Mouse (Mus musculus) urinary bladder, postnatal 14 days (tissue): ENCODE results near the gene Txlna.
A peak's percentile ranks its signal among the peaks of the same experiment; 100 is the strongest.

Experiments used
- DNase-seq: peaks from one replicate; pipeline ENCODE4 v3.0.0; 2021; ENCODE audit warnings: low spot score

The Txlna gene

GRCm38 (mm10) chr4:129588865-129589264 is 52.0 kb downstream of the Txlna start:
- no peak for DNase-seq

DNA sequence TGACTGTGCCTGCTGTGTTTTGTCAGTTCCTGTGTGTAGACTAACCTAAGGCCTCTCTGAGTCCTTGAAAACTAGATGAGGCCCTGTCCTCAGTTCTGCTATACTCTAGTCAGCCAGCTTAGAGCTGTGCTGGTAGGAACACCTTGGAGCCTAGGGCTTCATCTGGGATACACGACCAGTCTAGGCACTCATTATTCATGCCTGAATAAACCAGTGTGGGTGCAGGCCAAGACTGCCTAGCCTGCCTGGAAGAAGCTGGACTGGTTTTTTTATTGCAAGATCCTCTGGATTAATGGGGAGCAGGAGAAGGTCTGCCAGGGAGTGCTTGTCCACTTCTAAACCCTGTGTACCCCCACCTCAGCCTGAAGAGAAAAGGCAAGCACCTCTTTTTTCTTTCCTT is 53.9 kb downstream of the Txlna start:
- DNase-seq, result no peak

GRCm38 (mm10) chr4:129585773-129586172 is 55.1 kb downstream of the Txlna start:
- DNase-seq, result no peak

DNA sequence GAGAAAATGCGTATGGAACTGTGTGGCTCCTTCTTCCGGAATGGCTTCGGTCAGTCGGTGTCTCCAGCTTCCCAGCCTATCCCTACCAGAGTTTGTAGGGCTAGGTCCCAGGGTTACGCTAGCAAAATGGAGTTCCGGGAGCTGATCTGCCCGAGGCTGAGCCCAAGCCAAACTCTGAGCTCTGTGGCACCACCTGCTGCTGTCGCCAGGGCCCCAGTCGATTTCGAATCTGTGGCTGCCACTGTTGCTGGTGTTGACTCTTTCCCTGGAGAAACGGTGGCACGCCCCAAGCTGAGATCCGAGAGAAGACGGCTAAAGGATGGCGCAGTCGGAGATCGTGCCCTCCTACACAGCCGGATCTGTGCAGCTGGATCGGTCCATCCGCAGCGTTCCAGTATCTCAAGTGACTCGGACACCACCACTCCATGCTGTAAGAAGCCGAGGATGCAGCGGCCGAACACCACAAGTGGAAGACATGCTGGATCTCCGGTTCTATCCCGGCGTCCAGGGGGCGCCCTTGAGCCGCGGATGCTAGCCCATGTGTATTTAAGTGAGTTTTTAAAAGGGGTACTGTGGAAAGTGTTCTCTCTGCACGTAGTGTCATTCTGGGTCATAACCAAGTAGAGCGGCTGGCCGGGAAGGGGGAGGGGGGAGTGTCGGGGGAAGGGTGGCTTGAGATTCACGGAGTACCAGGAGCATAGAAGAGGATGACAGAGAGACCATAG is 55.8 kb downstream of the Txlna start:
- peak; percentile 89 for DNase-seq

- no peak for DNase-seq
Measured at GRCm38 (mm10) chr4:129584370-129584769, 56.5 kb downstream of the Txlna start.

DNA sequence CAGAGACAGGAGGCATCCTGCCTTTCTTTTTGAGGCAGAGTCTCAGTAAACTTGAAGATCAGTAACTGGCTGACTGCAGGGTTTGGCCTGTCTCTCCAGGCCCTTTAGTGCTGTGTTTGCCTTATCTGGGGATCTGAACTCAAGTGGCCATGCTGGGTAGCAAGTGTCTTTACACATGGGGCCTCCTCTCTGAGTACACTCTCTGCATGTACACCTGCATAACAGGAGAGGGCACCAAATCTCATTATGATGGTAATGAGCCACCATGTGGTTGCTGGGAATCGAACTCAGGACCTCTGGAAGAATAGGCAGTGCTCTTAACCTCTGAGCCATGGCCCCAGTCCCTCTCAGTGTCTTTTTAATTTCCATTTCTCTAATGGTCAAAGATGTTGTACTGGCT is 58.6 kb downstream of the Txlna start:
- DNase-seq, result no peak

- DNase-seq, result no peak
Measured at GRCm38 (mm10) chr4:129580347-129580746, 60.5 kb downstream of the Txlna start.

DNA sequence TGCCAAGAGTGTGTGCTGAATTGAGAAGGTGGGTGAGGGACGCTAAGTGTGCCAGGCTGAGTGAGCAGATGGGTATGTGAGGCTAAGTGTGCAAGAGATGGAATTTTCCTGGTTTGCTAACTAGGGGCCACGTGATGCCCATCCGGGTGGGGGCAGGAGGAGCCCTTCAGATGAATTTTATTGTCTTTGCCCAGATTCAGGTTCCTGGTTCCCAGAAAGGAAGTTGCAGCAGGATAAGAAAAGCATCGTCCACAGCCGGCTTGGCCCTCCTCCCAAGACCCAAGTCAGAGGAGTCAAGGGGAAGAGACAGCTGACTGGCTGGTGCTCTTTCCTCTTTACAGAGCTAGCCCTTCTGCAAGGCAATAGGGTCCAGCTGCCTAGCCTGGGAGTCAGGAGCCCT is 62.4 kb downstream of the Txlna start, which contains the start of gene Fam167b:
Gene Fam167b (minus strand): TSS at position 84 of the 400 bp plus-strand sequence.
- DNase-seq, result no peak

GRCm38 (mm10) chr4:129577688-129578087 is 63.2 kb downstream of the Txlna start:
- DNase-seq, result no peak

- DNase-seq, result peak; percentile 71
Measured at GRCm38 (mm10) chr4:129576863-129577491, 63.9 kb downstream of the Txlna start.
